Mouse (Mus musculus): Measurements from ENCODE around the gene Bri3. TPM values are rescaled to one million over a fixed set of nuclear protein-coding genes. Genes with fewer than 3 reads are reported as not detected.

Bri3 gene
- total and polyA plus RNA-seq, 2 experiments from 2014 or later = 18.2 to 114 TPM

DNA sequence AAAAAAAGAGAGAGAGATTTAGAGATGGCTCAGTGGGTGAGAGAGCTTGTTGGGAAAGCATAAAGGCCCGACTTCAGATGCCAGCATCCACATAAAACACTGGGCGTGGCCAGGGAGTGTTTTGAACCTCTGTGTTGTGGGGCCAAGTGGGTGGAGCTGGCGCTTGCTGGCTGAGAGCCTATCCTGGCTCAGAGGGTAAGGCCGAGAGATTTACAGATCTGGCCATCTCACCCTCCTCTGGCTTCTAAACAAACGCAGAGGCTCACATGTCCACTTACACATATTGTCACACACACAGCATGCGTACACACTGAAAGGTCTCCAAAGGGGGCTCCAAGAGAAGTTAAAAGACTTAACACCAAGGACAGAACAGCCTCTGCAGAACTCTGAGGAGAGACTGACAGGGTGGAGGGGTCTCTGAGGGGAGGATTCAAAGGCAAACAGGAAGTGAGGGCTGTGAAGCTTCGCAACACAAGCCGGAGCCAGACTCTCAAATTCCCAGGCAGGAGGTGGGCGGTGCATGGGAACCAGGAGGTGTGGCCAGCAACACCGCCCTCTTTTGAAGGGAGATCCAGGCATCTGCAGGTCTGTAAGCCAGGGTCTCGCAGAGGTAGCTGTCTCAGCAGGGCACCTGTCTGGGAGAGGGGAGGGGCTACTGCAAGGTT, 213.5 kb downstream of the Bri3 start:
- H3K4me2 ChIP-seq (ENCODE audit: low read depth, low read length) = no peak overlapping the region
- 10% methylated on average over 11 of the region's 11 CpGs for WGBS
- ATAC-seq = peak; percentile 32; the same call in 1 of the 2 replicates
- no peak overlapping the region for H3K4me3 ChIP-seq (ENCODE audit: low read length)
- peaks cover 4% of the 10 kb centered on the region; the same call in 1 of the 2 replicates for H3K9me3 ChIP-seq (ENCODE audit: low read length)
- no peaks in the 10 kb centered on the region for H3K36me3 ChIP-seq (ENCODE audit: insufficient read depth, low read length)
- no peak overlapping the region for H3K27ac ChIP-seq
- peaks cover 4% of the 10 kb centered on the region; the same call in 1 of the 2 replicates for H3K4me1 ChIP-seq (ENCODE audit: insufficient read depth, low read length)
- H3K27me3 ChIP-seq (ENCODE audit: insufficient read depth, low read length) = no peaks in the 10 kb centered on the region
- DNase-seq (ENCODE audit: low spot score) = no peak
- no peak overlapping the region for H3K9ac ChIP-seq (replicated peaks; ENCODE audit: low read length)
- no peak for TF ChIP-seq CTCF (IDR thresholded peaks at IDR 0.05; ENCODE audit: low read depth)

DNA sequence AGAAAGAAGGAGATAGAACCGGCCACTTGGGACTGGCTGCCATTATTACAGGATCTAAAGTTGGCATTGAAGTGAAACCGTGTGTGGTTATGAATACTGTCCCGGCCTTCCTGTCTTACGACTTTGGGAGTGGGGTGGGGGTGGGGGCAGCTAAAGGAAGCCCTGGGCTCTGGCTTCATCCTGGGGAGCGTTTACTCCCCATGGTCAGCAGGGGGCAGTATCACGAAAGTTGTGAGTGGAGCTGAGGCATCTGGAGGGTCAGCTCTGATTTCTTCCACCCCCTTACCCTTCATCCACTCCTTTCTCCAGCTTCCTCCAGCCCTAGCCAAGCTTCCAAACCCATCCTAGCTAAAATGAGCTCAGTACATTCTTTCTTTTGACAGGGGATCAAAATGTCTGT, 222.8 kb downstream of the Bri3 start:
- DNase-seq (ENCODE audit: low spot score) = peak; percentile 21
- ATAC-seq = no peak
- Histone ChIP-seq H3K9ac (replicated peaks; ENCODE audit: low read length) (no peak overlapping the region), H3K9me3 (ENCODE audit: low read length) (no peaks in the 10 kb centered on the region), H3K4me2 (ENCODE audit: low read depth, low read length) (no peak overlapping the region), H3K27ac (no peak overlapping the region), H3K27me3 (ENCODE audit: insufficient read depth, low read length) (no peaks in the 10 kb centered on the region), H3K4me1 (ENCODE audit: insufficient read depth, low read length) (no peaks in the 10 kb centered on the region), H3K36me3 (ENCODE audit: insufficient read depth, low read length) (no peaks in the 10 kb centered on the region), H3K4me3 (ENCODE audit: low read length) (no peak overlapping the region)
- WGBS = 50% methylated on average over 6 of the region's 6 CpGs
- TF ChIP-seq CTCF (IDR thresholded peaks at IDR 0.05; ENCODE audit: low read depth) = peak; percentile 46

GRCm38 (mm10) chr5:144473056-144473455, 228.8 kb downstream of the Bri3 start:
- ATAC-seq = no peak
- no peak for DNase-seq (ENCODE audit: low spot score)
- no peak overlapping the region for H3K9ac ChIP-seq (replicated peaks; ENCODE audit: low read length)
- no peak for TF ChIP-seq CTCF (IDR thresholded peaks at IDR 0.05; ENCODE audit: low read depth)
- H3K27me3 ChIP-seq (ENCODE audit: insufficient read depth, low read length) = no peaks in the 10 kb centered on the region
- no peaks in the 10 kb centered on the region for H3K9me3 ChIP-seq (ENCODE audit: low read length)
- no peaks in the 10 kb centered on the region for H3K4me1 ChIP-seq (ENCODE audit: insufficient read depth, low read length)
- no peak overlapping the region for H3K4me2 ChIP-seq (ENCODE audit: low read depth, low read length)
- H3K36me3 ChIP-seq (ENCODE audit: insufficient read depth, low read length) = no peaks in the 10 kb centered on the region
- no peak overlapping the region for H3K27ac ChIP-seq
- H3K4me3 ChIP-seq (ENCODE audit: low read length) = no peak overlapping the region
- 79% methylated on average over 14 of the region's 14 CpGs for WGBS

- no peaks in the 10 kb centered on the region for H3K27me3 ChIP-seq (ENCODE audit: insufficient read depth, low read length)
- no peak overlapping the region for H3K4me2 ChIP-seq (ENCODE audit: low read depth, low read length)
- no peak overlapping the region for H3K27ac ChIP-seq
- ATAC-seq (0 out of 2 replicates have a peak, but pooled peaks have one; percentile 47), DNase-seq (ENCODE audit: low spot score) (peak; percentile 40)
- no peak overlapping the region for H3K4me3 ChIP-seq (ENCODE audit: low read length)
- H3K36me3 ChIP-seq (ENCODE audit: insufficient read depth, low read length) = no peaks in the 10 kb centered on the region
- H3K9me3 ChIP-seq (ENCODE audit: low read length) = no peaks in the 10 kb centered on the region
- H3K9ac ChIP-seq (replicated peaks; ENCODE audit: low read length) = no peak overlapping the region
- H3K4me1 ChIP-seq (ENCODE audit: insufficient read depth, low read length) = no peaks in the 10 kb centered on the region
- no peak for TF ChIP-seq CTCF (IDR thresholded peaks at IDR 0.05; ENCODE audit: low read depth)
- WGBS = 22% methylated on average over 8 of the region's 8 CpGs
These were observed 235.5 kb downstream of the Bri3 start for GRCm38 (mm10) chr5:144479677-144480171.

DNA sequence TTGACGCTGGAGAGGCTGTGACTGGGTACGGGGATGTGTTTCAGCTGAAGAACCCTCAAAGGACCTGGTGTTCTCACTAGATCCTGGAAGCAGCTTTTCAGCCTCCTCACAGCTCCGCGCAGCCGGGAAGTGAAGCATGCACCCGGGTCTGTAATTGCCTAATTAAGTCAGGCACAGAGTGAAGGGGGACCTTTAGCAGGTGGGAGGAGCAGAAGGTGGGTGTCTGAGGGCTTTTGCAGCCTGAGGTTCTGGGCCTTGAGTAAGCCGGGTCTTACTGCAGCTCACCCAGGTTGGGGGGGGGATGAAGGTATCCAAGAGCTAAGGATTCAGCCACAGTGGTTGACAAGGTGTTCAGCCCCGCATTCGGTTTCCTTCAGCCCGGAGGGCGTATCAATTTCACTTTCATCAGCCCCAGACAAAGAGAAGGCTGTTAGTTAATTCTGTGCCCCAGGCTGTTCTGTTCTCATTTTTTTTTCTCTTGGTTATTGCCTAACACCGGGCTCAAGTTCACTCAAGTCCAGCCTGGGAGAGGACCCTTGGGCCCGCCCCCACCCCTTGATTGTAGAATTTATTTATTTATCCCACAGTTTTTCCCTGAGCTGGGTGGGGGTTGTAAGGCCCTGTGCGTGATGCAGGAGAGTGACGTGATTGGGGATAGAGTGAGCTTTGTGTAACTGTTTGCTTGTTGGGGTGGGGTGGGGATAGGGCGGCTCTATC, 239.6 kb downstream of the Bri3 start:
- no peak for TF ChIP-seq CTCF (IDR thresholded peaks at IDR 0.05; ENCODE audit: low read depth)
- Histone ChIP-seq H3K36me3 (ENCODE audit: insufficient read depth, low read length) (no peaks in the 10 kb centered on the region), H3K27ac (no peak overlapping the region), H3K4me2 (ENCODE audit: low read depth, low read length) (no peak overlapping the region), H3K9me3 (ENCODE audit: low read length) (no peaks in the 10 kb centered on the region), H3K4me1 (ENCODE audit: insufficient read depth, low read length) (no peaks in the 10 kb centered on the region), H3K9ac (replicated peaks; ENCODE audit: low read length) (no peak overlapping the region), H3K27me3 (ENCODE audit: insufficient read depth, low read length) (no peaks in the 10 kb centered on the region), H3K4me3 (ENCODE audit: low read length) (no peak overlapping the region)
- WGBS = 54% methylated on average over 16 of the region's 16 CpGs
- ATAC-seq (no peak), DNase-seq (ENCODE audit: low spot score) (peak; percentile 28)

DNA sequence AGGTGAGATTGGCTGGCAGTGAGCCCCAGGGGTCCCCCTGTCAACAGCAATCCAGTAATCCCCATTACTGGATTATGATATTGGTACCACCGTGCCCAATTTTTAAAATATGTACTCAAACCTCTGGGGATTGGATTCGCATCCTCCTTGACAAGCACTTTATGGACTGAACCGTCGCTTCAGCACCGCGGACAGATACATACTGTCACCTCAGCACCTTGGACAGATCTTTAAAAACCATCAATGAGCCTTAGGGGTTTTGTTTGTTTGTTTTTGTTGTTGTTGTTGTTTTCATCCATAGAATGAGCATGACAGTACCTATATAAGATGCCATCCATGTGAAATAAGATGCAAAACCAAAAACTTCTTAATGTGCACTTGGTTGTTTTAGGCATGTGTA, 247.1 kb downstream of the Bri3 start:
- no peak for ATAC-seq
- no peak overlapping the region for H3K9ac ChIP-seq (replicated peaks; ENCODE audit: low read length)
- no peak for DNase-seq (ENCODE audit: low spot score)
- no peaks in the 10 kb centered on the region for H3K9me3 ChIP-seq (ENCODE audit: low read length)
- no peaks in the 10 kb centered on the region for H3K4me1 ChIP-seq (ENCODE audit: insufficient read depth, low read length)
- TF ChIP-seq CTCF (IDR thresholded peaks at IDR 0.05; ENCODE audit: low read depth) = no peak
- H3K36me3 ChIP-seq (ENCODE audit: insufficient read depth, low read length) = no peaks in the 10 kb centered on the region
- H3K4me3 ChIP-seq (ENCODE audit: low read length) = no peak overlapping the region
- no peaks in the 10 kb centered on the region for H3K27me3 ChIP-seq (ENCODE audit: insufficient read depth, low read length)
- no peak overlapping the region for H3K4me2 ChIP-seq (ENCODE audit: low read depth, low read length)
- no peak overlapping the region for H3K27ac ChIP-seq
- WGBS = 22% methylated on average over 6 of the region's 6 CpGs

Other genes with a start within 250 kb of the Bri3 start
- 38.7 and 52.0 TPM in 2 replicates for gene Ccz1, start 229.6 kb upstream of the Bri3 start, total RNA-seq (2014; rRNA removed)
- gene Ccz1, start 229.6 kb upstream of the Bri3 start, polyA plus RNA-seq (2015; fragmentation: Nextera tagmentation; extraction: Ambion mirVana) = 71.2 and 74.8 TPM in 2 replicates
- not detected in 2 replicates for gene Ocm, start 217.8 kb upstream of the Bri3 start, total RNA-seq (2014; rRNA removed)
- gene Ocm, start 217.8 kb upstream of the Bri3 start, polyA plus RNA-seq (2015; fragmentation: Nextera tagmentation; extraction: Ambion mirVana) = 0.39 and 0.54 TPM in 2 replicates
- 58.8 and 73.7 TPM in 2 replicates for gene Lmtk2, start 144.0 kb upstream of the Bri3 start, total RNA-seq (2014; rRNA removed)
- 6.5 and 7.1 TPM in 2 replicates for gene Lmtk2, start 144.0 kb upstream of the Bri3 start, polyA plus RNA-seq (2015; fragmentation: Nextera tagmentation; extraction: Ambion mirVana)
- 0.10 and 0.93 TPM in 2 replicates for gene Bhlha15, start 54.2 kb upstream of the Bri3 start, total RNA-seq (2014; rRNA removed)
- gene Bhlha15, start 54.2 kb upstream of the Bri3 start, polyA plus RNA-seq (2015; fragmentation: Nextera tagmentation; extraction: Ambion mirVana) = 0.08 TPM in 2 replicates
- 66.2 and 77.5 TPM in 2 replicates for gene Tecpr1, start 20.8 kb upstream of the Bri3 start, total RNA-seq (2014; rRNA removed)
- gene Tecpr1, start 20.8 kb upstream of the Bri3 start, polyA plus RNA-seq (2015; fragmentation: Nextera tagmentation; extraction: Ambion mirVana) = 34.1 and 34.7 TPM in 2 replicates
- gene Baiap2l1, start 113.7 kb downstream of the Bri3 start, total RNA-seq (2014; rRNA removed) = 0.63 and 1.3 TPM in 2 replicates
- 1.8 and 1.9 TPM in 2 replicates for gene Baiap2l1, start 113.7 kb downstream of the Bri3 start, polyA plus RNA-seq (2015; fragmentation: Nextera tagmentation; extraction: Ambion mirVana)